Mouse (Mus musculus) E14TG2a.4 (cell line): Measurements from ENCODE around the gene Ica1.

ENCODE experiments used
- H3K27me3 ChIP-seq: 2 replicates; pipeline ENCODE4 v1.6.1; 2014; ENCODE audit warnings: low read length, control low read depth; ENCODE audit not compliant: insufficient read depth
- H3K36me3 ChIP-seq: 2 replicates; pipeline ENCODE4 v1.6.1; 2014; ENCODE audit warnings: low read length, control low read depth; ENCODE audit not compliant: insufficient read depth
- H3K4me1 ChIP-seq: replicated peaks from 2 replicates; pipeline ENCODE4 v1.6.1; 2014; ENCODE audit warnings: low read depth, low read length, control low read depth
- H3K4me3 ChIP-seq: replicated peaks from 2 replicates; pipeline ENCODE4 v1.5.1; 2014; ENCODE audit warnings: mild to moderate bottlenecking, low read length
- H3K9me3 ChIP-seq: 2 replicates; pipeline ENCODE4 v1.6.1; 2014; ENCODE audit warnings: low read length, control low read depth
- CTCF ChIP-seq: conservative IDR thresholded peaks from 2 replicates; pipeline ENCODE4 v1.5.1; 2014; ENCODE audit warnings: low read length
- NANOG ChIP-seq: IDR thresholded peaks from 2 replicates; pipeline ENCODE4 v1.6.1; 2014; ENCODE audit warnings: borderline replicate concordance, low read length, mixed read lengths
- POU5F1 ChIP-seq: IDR thresholded peaks from 2 replicates; pipeline ENCODE4 v1.6.1; 2014; ENCODE audit warnings: low read length, borderline replicate concordance

Ica1 gene

GRCm38 (mm10) chr6:8778296-8778649, at the start of gene Ica1:
Ica1 (minus strand) TSS chr6:8778488.
- H3K27me3 ChIP-seq = peaks cover 34% of the 10 kb centered on the region
- H3K36me3 ChIP-seq = no peaks in the 10 kb centered on the region
- 0 out of 2 replicates have a peak, but pooled peaks cover 10% of the 10 kb centered on the region for H3K9me3 ChIP-seq
- peak within 1 kb of the TSS; percentile 84 for H3K4me3 ChIP-seq
- TF ChIP-seq NANOG (no peak), POU5F1 (no peak), CTCF (no peak)
- H3K4me1 ChIP-seq = peaks cover 10% of the 10 kb centered on the region

DNA sequence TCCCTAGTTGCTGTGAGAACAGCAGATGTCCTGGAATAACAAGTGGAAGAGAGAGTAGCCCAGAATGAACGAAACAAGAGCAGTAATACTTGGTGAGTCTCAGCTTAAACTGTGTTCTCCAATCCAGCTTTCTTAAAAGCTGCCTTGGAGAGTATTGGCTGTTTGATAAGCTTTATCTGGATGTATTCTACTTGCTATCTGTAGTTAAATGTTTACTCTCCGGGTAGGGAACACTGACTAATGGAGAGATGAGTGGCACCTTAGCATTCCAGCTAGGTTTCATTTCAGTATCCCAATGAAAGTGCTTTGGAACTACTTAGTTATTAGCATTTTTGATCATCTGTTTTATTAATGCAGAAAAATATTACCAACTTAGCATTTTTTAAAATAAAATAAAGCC, 41.6 kb upstream of the Ica1 start:
- Histone ChIP-seq H3K4me1 (no peaks in the 10 kb centered on the region), H3K9me3 (no peaks in the 10 kb centered on the region), H3K4me3 (no peak overlapping the region), H3K36me3 (no peaks in the 10 kb centered on the region), H3K27me3 (no peaks in the 10 kb centered on the region)
- TF ChIP-seq NANOG = no peak
- no peak for TF ChIP-seq CTCF
- no peak for TF ChIP-seq POU5F1

DNA sequence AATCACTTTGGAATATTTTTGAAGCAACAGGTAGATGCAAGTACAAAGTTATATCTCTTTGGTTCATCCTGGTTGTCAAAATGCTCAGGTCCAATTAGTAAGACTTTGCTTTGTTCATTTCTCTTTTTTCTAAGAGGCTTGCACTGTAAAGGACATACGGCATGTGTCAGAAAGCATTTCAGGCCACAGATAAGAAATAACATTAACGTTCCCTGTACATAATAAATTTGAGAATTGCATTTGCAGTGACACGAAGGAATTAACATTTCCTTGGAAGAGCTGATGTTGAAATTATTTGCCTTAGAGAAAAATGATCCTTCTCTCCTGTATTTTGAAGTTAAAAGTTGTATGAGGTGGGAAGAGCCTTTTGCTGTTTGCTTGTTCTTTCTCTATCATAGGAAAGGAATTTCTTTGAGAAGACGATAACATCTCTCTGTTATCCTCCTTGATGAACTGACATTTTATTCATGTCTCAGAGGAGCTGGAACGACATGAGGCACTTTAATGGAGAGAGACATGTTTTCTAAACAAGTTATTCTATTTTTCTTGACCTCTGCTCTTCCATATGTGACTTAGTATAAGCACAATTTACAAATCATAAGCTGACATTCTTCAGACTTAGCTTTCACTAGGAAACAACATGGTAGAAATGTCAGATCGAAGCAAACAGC, 36.2 kb upstream of the Ica1 start:
- H3K27me3 ChIP-seq = no peaks in the 10 kb centered on the region
- TF ChIP-seq NANOG (no peak), POU5F1 (no peak), CTCF (no peak)
- H3K9me3 ChIP-seq = peaks cover 16% of the 10 kb centered on the region
- H3K36me3 ChIP-seq = no peaks in the 10 kb centered on the region
- no peak overlapping the region for H3K4me3 ChIP-seq
- no peaks in the 10 kb centered on the region for H3K4me1 ChIP-seq

DNA sequence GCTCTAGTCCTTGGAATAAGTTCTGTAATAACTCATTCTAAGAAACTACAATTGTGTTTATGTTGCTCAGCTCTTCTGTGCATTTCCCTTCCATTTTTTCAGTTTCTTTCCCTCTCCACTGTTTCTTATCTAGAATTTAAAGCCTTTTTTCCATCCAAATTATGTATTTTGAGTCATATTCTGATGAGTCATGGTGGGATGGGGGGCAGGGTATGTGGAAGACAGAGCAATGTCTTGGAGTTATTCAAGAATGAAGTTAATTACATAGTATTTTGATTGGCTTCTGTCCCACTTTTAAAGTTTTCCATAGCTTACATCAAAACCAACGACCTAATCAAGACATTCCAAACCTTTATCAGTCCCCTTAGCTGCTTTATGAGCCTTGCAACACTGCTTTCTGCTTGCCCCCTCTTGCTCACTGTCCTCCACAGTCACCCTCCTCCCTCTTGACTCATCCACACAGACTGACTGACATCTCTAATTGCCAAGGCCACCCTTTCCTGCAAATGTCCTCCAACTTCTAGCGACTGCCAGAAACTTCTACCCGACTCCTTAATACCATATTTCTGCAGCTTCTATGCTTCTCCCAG, 24.4 kb upstream of the Ica1 start:
- Histone ChIP-seq H3K27me3 (no peaks in the 10 kb centered on the region), H3K9me3 (no peaks in the 10 kb centered on the region), H3K36me3 (no peaks in the 10 kb centered on the region), H3K4me1 (no peaks in the 10 kb centered on the region), H3K4me3 (no peak overlapping the region)
- TF ChIP-seq CTCF (no peak), POU5F1 (no peak), NANOG (no peak)

- H3K27me3 ChIP-seq = no peaks in the 10 kb centered on the region
- no peaks in the 10 kb centered on the region for H3K36me3 ChIP-seq
- H3K4me1 ChIP-seq = peaks cover 6% of the 10 kb centered on the region; the same call in 1 of the 2 replicates
- TF ChIP-seq CTCF = no peak
- no peak for TF ChIP-seq NANOG
- no peak for TF ChIP-seq POU5F1
- no peaks in the 10 kb centered on the region for H3K9me3 ChIP-seq
- no peak overlapping the region for H3K4me3 ChIP-seq
Measured at GRCm38 (mm10) chr6:8792385-8792784, 14.1 kb upstream of the Ica1 start.

GRCm38 (mm10) chr6:8791781-8792180, 13.5 kb upstream of the Ica1 start:
- TF ChIP-seq POU5F1 (no peak), CTCF (no peak), NANOG (no peak)
- H3K36me3 ChIP-seq = no peaks in the 10 kb centered on the region
- no peaks in the 10 kb centered on the region for H3K9me3 ChIP-seq
- no peaks in the 10 kb centered on the region for H3K27me3 ChIP-seq
- H3K4me3 ChIP-seq = no peak overlapping the region
- peaks cover 6% of the 10 kb centered on the region; the same call in 1 of the 2 replicates for H3K4me1 ChIP-seq

DNA sequence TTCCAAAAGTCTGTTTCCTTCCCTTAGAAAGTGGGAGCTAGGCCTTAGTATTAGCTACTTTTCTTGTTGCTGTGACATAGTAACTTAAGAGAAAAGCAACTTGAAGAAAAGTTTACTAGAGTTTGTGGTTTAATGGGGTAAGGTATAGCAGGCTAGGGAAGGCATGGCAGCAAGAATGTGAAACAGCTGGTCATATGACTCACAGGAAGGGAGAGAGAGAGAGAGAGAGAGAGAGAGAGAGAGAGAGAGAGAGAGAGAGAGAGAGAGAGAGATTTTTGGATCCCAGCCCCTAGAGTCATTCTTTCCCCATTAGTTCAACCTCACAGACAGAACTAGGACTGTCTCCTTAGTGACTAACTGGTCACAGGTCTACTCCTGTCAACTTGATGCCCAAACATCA, 2.3 kb upstream of the Ica1 start:
- no peaks in the 10 kb centered on the region for H3K36me3 ChIP-seq
- TF ChIP-seq POU5F1 = no peak
- TF ChIP-seq NANOG = no peak
- no peak for TF ChIP-seq CTCF
- no peak overlapping the region for H3K4me3 ChIP-seq
- no peaks in the 10 kb centered on the region for H3K9me3 ChIP-seq
- H3K4me1 ChIP-seq = peaks cover 10% of the 10 kb centered on the region
- H3K27me3 ChIP-seq = peaks cover 34% of the 10 kb centered on the region

GRCm38 (mm10) chr6:8777411-8778295, 635 bp downstream of the Ica1 start:
- Histone ChIP-seq H3K9me3 (0 out of 2 replicates have a peak, but pooled peaks cover 10% of the 10 kb centered on the region), H3K4me3 (peak overlapping the region; percentile 84), H3K36me3 (no peaks in the 10 kb centered on the region), H3K27me3 (peaks cover 34% of the 10 kb centered on the region), H3K4me1 (peaks cover 10% of the 10 kb centered on the region)
- TF ChIP-seq POU5F1 = no peak
- no peak for TF ChIP-seq NANOG
- no peak for TF ChIP-seq CTCF
